36 mouse cellular contexts compared by ENCODE assay signal in the genomic region with DNA sequence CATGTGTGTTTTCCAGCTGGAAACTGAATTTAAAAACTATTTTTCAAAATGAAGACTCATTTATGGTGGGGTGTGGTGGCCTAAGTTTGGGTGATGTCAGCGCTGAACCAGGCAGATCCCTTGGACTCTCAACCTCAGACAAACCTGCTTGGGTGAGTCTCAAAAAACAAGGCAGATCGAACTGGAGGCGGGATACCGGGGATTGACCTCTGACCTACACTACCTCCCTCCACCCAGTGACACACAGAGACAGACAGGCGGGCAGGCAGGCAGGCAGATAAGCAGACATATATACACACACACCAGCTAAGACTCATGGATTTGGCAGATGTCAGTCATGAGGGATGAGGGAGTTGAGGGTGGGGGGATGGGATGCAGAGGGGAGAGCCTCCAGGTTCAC. TPM values are rescaled to one million over a fixed set of nuclear protein-coding genes. Genes with fewer than 3 reads are reported as not detected.
DNase-seq lines count a peak whose midpoint lies in the region; ATAC-seq and TF ChIP-seq lines count a peak whose summit lies in the region.
"Had no signal": no experiment of that assay in that cellular context is flagged by ENCODE, and none has a peak within 500 bp of the region (broad histone marks: within the 10 kb centered on the region; RNA-seq: fewer than 3 reads in every experiment).

No protein-coding gene starts in this region.

- no peak overlapping the region for H3K4me3 ChIP-seq in liver, embryonic 12.5 days
- H3K4me3 ChIP-seq in ES-Bruce4 (ENCODE audit: low read depth, low read length), result no peak overlapping the region
- H3K4me3 ChIP-seq: embryonic facial prominence, embryonic 13.5 days; forebrain, embryonic 10.5 days; forebrain, embryonic 15.5 days; heart, adult 2 months; heart, embryonic 12.5 days; limb, embryonic 10.5 days; limb, embryonic 15.5 days; midbrain, embryonic 15.5 days; neural tube, embryonic 15.5 days had no signal

- TF ChIP-seq POLR2A in ES-Bruce4 (IDR thresholded peaks at IDR 0.05; ENCODE audit: insufficient read depth, low read length), result no peak

- no peak overlapping the region for H3K27ac ChIP-seq in liver, embryonic 12.5 days
- H3K27ac ChIP-seq in ES-Bruce4 (ENCODE audit: insufficient read depth, low read length), result no peak overlapping the region
- H3K27ac ChIP-seq: embryonic facial prominence, embryonic 13.5 days; forebrain, embryonic 10.5 days; forebrain, embryonic 15.5 days; heart, adult 2 months; hindbrain, embryonic 14.5 days; limb, embryonic 10.5 days; limb, embryonic 15.5 days; macrophage; midbrain, embryonic 15.5 days; neural tube, embryonic 15.5 days had no signal

- no peak overlapping the region for H3K9ac ChIP-seq in liver, embryonic 12.5 days
- peak overlapping the region; percentile 21; the same call in 1 of the 2 replicates for H3K9ac ChIP-seq in ES-Bruce4 (ENCODE audit: low read depth, poor library complexity, severe bottlenecking)
- H3K9ac ChIP-seq: embryonic facial prominence, embryonic 13.5 days; forebrain, embryonic 15.5 days; heart, embryonic 12.5 days; hindbrain, embryonic 14.5 days; limb, embryonic 15.5 days; midbrain, embryonic 15.5 days; neural tube, embryonic 15.5 days had no signal

- no peak for TF ChIP-seq EP300 in ES-Bruce4 (IDR thresholded peaks at IDR 0.05; ENCODE audit: insufficient read depth, low read depth, low read length)

- H3K27me3 ChIP-seq in liver, embryonic 12.5 days (replicated peaks), result no peaks in the 10 kb centered on the region
- H3K27me3 ChIP-seq in ES-Bruce4 (ENCODE audit: control insufficient read depth, insufficient read depth, low read length, poor library complexity, severe bottlenecking), result no peaks in the 10 kb centered on the region
- H3K27me3 ChIP-seq: embryonic facial prominence, embryonic 13.5 days; forebrain, embryonic 15.5 days; heart, embryonic 12.5 days; limb, embryonic 15.5 days; midbrain, embryonic 15.5 days; neural tube, embryonic 15.5 days had no signal

- H3K36me3 ChIP-seq in liver, embryonic 12.5 days, result no peaks in the 10 kb centered on the region
- no peaks in the 10 kb centered on the region for H3K36me3 ChIP-seq in ES-Bruce4 (ENCODE audit: control insufficient read depth, insufficient read depth, low read length, poor library complexity, severe bottlenecking)
- H3K36me3 ChIP-seq: embryonic facial prominence, embryonic 13.5 days; forebrain, embryonic 10.5 days; forebrain, embryonic 15.5 days; heart, embryonic 12.5 days; limb, embryonic 10.5 days; limb, embryonic 15.5 days; midbrain, embryonic 15.5 days; neural tube, embryonic 15.5 days had no signal

- DNase-seq in liver (no peak), ZHBTc4 (ENCODE audit: low read depth, low spot score) (peak; percentile 56)
- DNase-seq in embryo, embryonic 9.5 days (ENCODE audit: extremely low spot score), result no peak
- DNase-seq in cerebellum, postnatal 36 days, result no peak
- DNase-seq: adrenal gland, postnatal 14 days; cerebellum, adult 11 months; cerebellum, adult 9-10 months; embryo, embryonic 11 days; heart, adult 2 months; heart, postnatal 4 days; kidney, adult 2 months; kidney, postnatal 36 days; lung, adult 2 months; lung, postnatal 10 days; retina, postnatal 1 day; right cerebral cortex, postnatal 14 days; thymus, adult 18-20 months; thymus, postnatal 36 days had no signal

- ATAC-seq in liver, embryonic 12.5 days, result peak; percentile 49; the same call in 1 of the 2 replicates
- no peak for ATAC-seq in frontal cortex, adult (ENCODE audit: low TSS enrichment)
- ATAC-seq: forebrain, embryonic 15.5 days; inflammation-experienced regulatory T-cells, adult 6 months; midbrain, embryonic 15.5 days had no signal

- 56% methylated on average over 5 of the region's 5 CpGs for WGBS in liver, embryonic 12.5 days (ENCODE audit: insufficient replicate concordance)

- no peak overlapping the region for H3K4me2 ChIP-seq in liver, embryonic 12.5 days
- H3K4me2 ChIP-seq: embryonic facial prominence, embryonic 13.5 days; forebrain, embryonic 15.5 days; heart, embryonic 12.5 days; hindbrain, embryonic 14.5 days; limb, embryonic 15.5 days; midbrain, embryonic 15.5 days; neural tube, embryonic 15.5 days had no signal

- 0 out of 2 replicates have a peak, but pooled peaks cover 4% of the 10 kb centered on the region for H3K4me1 ChIP-seq in liver, embryonic 12.5 days
- H3K4me1 ChIP-seq in ES-Bruce4 (ENCODE audit: control insufficient read depth, insufficient read depth, low read length), result peaks cover 6% of the 10 kb centered on the region
- H3K4me1 ChIP-seq: forebrain, embryonic 15.5 days; heart, embryonic 12.5 days; neural tube, embryonic 15.5 days had no signal

- no peaks in the 10 kb centered on the region for H3K9me3 ChIP-seq in liver, embryonic 12.5 days (replicated peaks)
- peaks cover 10% of the 10 kb centered on the region; the same call in 1 of the 2 replicates for H3K9me3 ChIP-seq in ES-Bruce4 (replicated peaks; ENCODE audit: control insufficient read depth, insufficient read depth, low read length, poor library complexity, severe bottlenecking)
- H3K9me3 ChIP-seq: embryonic facial prominence, embryonic 13.5 days; forebrain, embryonic 15.5 days; limb, embryonic 10.5 days; limb, embryonic 15.5 days; midbrain, embryonic 15.5 days; neural tube, embryonic 15.5 days had no signal

- TF ChIP-seq CTCF in ES-Bruce4 (IDR thresholded peaks at IDR 0.05; ENCODE audit: low read depth, low read length), result no peak

RNA-seq across cellular contexts. Expression of a gene that starts 16.9 kb away (rescaled TPM):
- 0.17 and 0.25 TPM in 2 replicates for polyA plus RNA-seq in liver, embryonic 12.5 days (2016; fragmentation: Nextera tagmentation; extraction: Ambion mirVana)
- polyA plus RNA-seq in ES-Bruce4 (2011; ENCODE audit: insufficient read depth, insufficient read length, low read depth, missing spikeins), result 1.5 and 3.0 TPM in 2 replicates

RNA-seq across cellular contexts. Expression of a gene that starts 40.0 kb away (rescaled TPM):
- polyA plus RNA-seq in liver, embryonic 12.5 days (2016; fragmentation: Nextera tagmentation; extraction: Ambion mirVana), result not detected in 2 replicates
- polyA plus RNA-seq in ES-Bruce4 (2011; ENCODE audit: insufficient read depth, insufficient read length, low read depth, missing spikeins), result 0.15 TPM in 1 of 2 replicates, not detected in the other
- polyA plus RNA-seq: forebrain, embryonic 10.5 days; forebrain, embryonic 15.5 days; hindbrain, embryonic 14.5 days; inflammation-experienced regulatory T-cells, adult 6 months; kidney, adult 2 months; kidney, embryonic 16.5 days; macrophage had no signal

RNA-seq across cellular contexts. Expression of a gene that starts 45.4 kb away (rescaled TPM):
- 0.51 and 0.73 TPM in 2 replicates for polyA plus RNA-seq in liver, embryonic 12.5 days (2016; fragmentation: Nextera tagmentation; extraction: Ambion mirVana)
- 0.67 and 2.4 TPM in 2 replicates for polyA plus RNA-seq in ES-Bruce4 (2011; ENCODE audit: insufficient read depth, insufficient read length, low read depth, missing spikeins)
- polyA plus RNA-seq: embryonic facial prominence, embryonic 13.5 days; forebrain, embryonic 10.5 days; forebrain, embryonic 15.5 days; heart, embryonic 12.5 days; heart, postnatal 0 days; hindbrain, embryonic 14.5 days; inflammation-experienced regulatory T-cells, adult 6 months; limb, embryonic 15.5 days; macrophage; neural tube, embryonic 15.5 days; small intestine, adult 2 months; stomach, embryonic 14.5 days had no signal

RNA-seq across cellular contexts. Expression of a gene that starts 53.5 kb away (rescaled TPM):
- polyA plus RNA-seq in liver, embryonic 12.5 days (2016; fragmentation: Nextera tagmentation; extraction: Ambion mirVana), result 87.0 and 92.4 TPM in 2 replicates
- 75.3 and 77.9 TPM in 2 replicates for polyA plus RNA-seq in ES-Bruce4 (2011; ENCODE audit: insufficient read depth, insufficient read length, low read depth, missing spikeins)
